Mouse (Mus musculus) hindbrain, postnatal 0 days (tissue): ENCODE data around the gene Nek10. TPM values are rescaled to one million over a fixed set of nuclear protein-coding genes. Genes with fewer than 3 reads are reported as not detected.

ENCODE experiments used
- ATAC-seq: fragments of 200-750 bp; cut with Nextera tagmentation; 2 replicates; pipeline ENCODE4 v1.8.0; 2017; ENCODE audit warnings: mild to moderate bottlenecking, moderate TSS enrichment, moderate library complexity
- DNase-seq: peaks from one replicate; pipeline ENCODE4 v3.0.0-alpha.2; 2015; ENCODE audit warnings: low spot score
- H3K27ac ChIP-seq: fragments of 300-500 bp; sonication (generic); 2 replicates; pipeline ENCODE4 v1.5.1; 2014; ENCODE audit warnings: mild to moderate bottlenecking
- H3K27me3 ChIP-seq: fragments of 300-500 bp; sonication (generic); 2 replicates; pipeline ENCODE4 v1.6.1; 2014; ENCODE audit warnings: low read length, mixed read lengths; ENCODE audit not compliant: insufficient read depth
- H3K36me3 ChIP-seq: fragments of 300-500 bp; sonication (generic); 2 replicates; pipeline ENCODE4 v1.6.1; 2014; ENCODE audit warnings: low read length, mixed read lengths; ENCODE audit not compliant: insufficient read depth
- H3K4me1 ChIP-seq: fragments of 300-500 bp; sonication (generic); 2 replicates; pipeline ENCODE4 v1.6.1; 2014; ENCODE audit warnings: antibody characterized with exemption, low read length, mixed read lengths; ENCODE audit not compliant: insufficient read depth
- H3K4me2 ChIP-seq: fragments of 300-500 bp; sonication (generic); 2 replicates; pipeline ENCODE4 v1.6.1; 2014; ENCODE audit warnings: low read depth, mild to moderate bottlenecking, low read length, moderate library complexity, mixed read lengths
- H3K4me3 ChIP-seq: fragments of 300-500 bp; sonication (generic); 2 replicates; pipeline ENCODE4 v1.5.1; 2014; ENCODE audit warnings: low read length
- H3K9ac ChIP-seq: fragments of 300-500 bp; sonication (generic); replicated peaks from 2 replicates; pipeline ENCODE4 v1.6.1; 2014; ENCODE audit warnings: mild to moderate bottlenecking, low read length, moderate library complexity, mixed read lengths
- H3K9me3 ChIP-seq: fragments of 300-500 bp; sonication (generic); 2 replicates; pipeline ENCODE4 v1.6.1; 2016; ENCODE audit warnings: low read length, mixed read lengths
- CTCF ChIP-seq: IDR thresholded peaks from 2 replicates; pipeline ENCODE4 v1.5.1; 2016; ENCODE audit warnings: antibody characterized with exemption, control low read depth, low read depth
- WGBS: fragments of 180-500 bp; shearing (Covaris S2); extraction: QIAGEN DNeasy Blood & Tissue Kit; methylation state at CpG from one replicate; pipeline ENCODE4 v1.1.7; 2014; 5-methylcytosine and 5-hydroxymethylcytosine counted together
- polyA plus RNA-seq: library from polyadenylated mRNA; unstranded; fragments of >200 nt; fragmentation: Nextera tagmentation; extraction: Ambion mirVana; gene quantifications from 2 replicates; pipeline ENCODE4 v1.2.1, GENCODE M21; 2015
- total RNA-seq: library from RNA; depleted of rRNA; stranded (reverse); fragments of >200 nt; gene quantifications from 2 replicates; pipeline ENCODE4 v1.2.3, GENCODE M21; 2014

Gene Nek10
- total and polyA plus RNA-seq, 2 experiments from 2014 or later, result 0.13 to 0.68 TPM

GRCm38 (mm10) chr14:14800810-14801209 lies 2.4 kb upstream of the Nek10 start:
- H3K9me3 ChIP-seq, result no peaks in the 10 kb centered on the region
- 92% methylated on average over 3 of the region's 3 CpGs for WGBS
- ATAC-seq (no peak), DNase-seq (no peak)
- no peak for TF ChIP-seq CTCF
- no peak overlapping the region for H3K4me3 ChIP-seq
- H3K27ac ChIP-seq, result no peak overlapping the region
- no peak overlapping the region for H3K9ac ChIP-seq
- no peak overlapping the region for H3K4me2 ChIP-seq
- peaks cover 5% of the 10 kb centered on the region; the same call in 1 of the 2 replicates for H3K36me3 ChIP-seq
- H3K27me3 ChIP-seq, result no peaks in the 10 kb centered on the region
- H3K4me1 ChIP-seq, result no peaks in the 10 kb centered on the region

GRCm38 (mm10) chr14:14803921-14804517 lies 804 bp downstream of the Nek10 start:
- Histone ChIP-seq H3K27me3 (no peaks in the 10 kb centered on the region), H3K9me3 (no peaks in the 10 kb centered on the region), H3K4me2 (peak overlapping the region; percentile 38), H3K36me3 (peaks cover 5% of the 10 kb centered on the region; the same call in 1 of the 2 replicates), H3K4me1 (no peaks in the 10 kb centered on the region), H3K4me3 (peak overlapping the region; percentile 7; the same call in 1 of the 2 replicates), H3K9ac (no peak overlapping the region), H3K27ac (no peak overlapping the region)
- no peak for TF ChIP-seq CTCF
- WGBS, result 12% methylated on average over 10 of the region's 10 CpGs
- ATAC-seq, result peak; percentile 95
- peak; percentile 69 for DNase-seq

GRCm38 (mm10) chr14:14804518-14805212 lies 1.4 kb downstream of the Nek10 start:
- no peak overlapping the region for H3K9ac ChIP-seq
- no peaks in the 10 kb centered on the region for H3K4me1 ChIP-seq
- no peak for DNase-seq
- 71% methylated on average over 5 of the region's 5 CpGs for WGBS
- H3K9me3 ChIP-seq, result no peaks in the 10 kb centered on the region
- ATAC-seq, result peak; percentile 27; the same call in 1 of the 2 replicates
- H3K27me3 ChIP-seq, result no peaks in the 10 kb centered on the region
- H3K4me3 ChIP-seq, result no peak overlapping the region
- TF ChIP-seq CTCF, result no peak
- no peak overlapping the region for H3K27ac ChIP-seq
- H3K36me3 ChIP-seq, result peaks cover 5% of the 10 kb centered on the region; the same call in 1 of the 2 replicates
- H3K4me2 ChIP-seq, result peak overlapping the region; percentile 38

- Histone ChIP-seq H3K4me2 (no peak overlapping the region), H3K36me3 (no peaks in the 10 kb centered on the region), H3K4me1 (no peaks in the 10 kb centered on the region), H3K9me3 (no peaks in the 10 kb centered on the region), H3K27ac (no peak overlapping the region), H3K9ac (no peak overlapping the region), H3K27me3 (no peaks in the 10 kb centered on the region), H3K4me3 (no peak overlapping the region)
- peak; percentile 55 for DNase-seq
- ATAC-seq, result peak; percentile 81
- no peak for TF ChIP-seq CTCF
- WGBS, result 48% methylated on average over 12 of the region's 12 CpGs
Measured at GRCm38 (mm10) chr14:14832520-14833240, 29.5 kb downstream of the Nek10 start.

GRCm38 (mm10) chr14:14833498-14833897 lies 30.3 kb downstream of the Nek10 start:
- H3K4me3 ChIP-seq, result no peak overlapping the region
- H3K9me3 ChIP-seq, result no peaks in the 10 kb centered on the region
- DNase-seq (no peak), ATAC-seq (no peak)
- no peak overlapping the region for H3K27ac ChIP-seq
- H3K9ac ChIP-seq, result no peak overlapping the region
- H3K36me3 ChIP-seq, result no peaks in the 10 kb centered on the region
- 86% methylated on average over 1 of the region's 1 CpGs for WGBS
- H3K4me1 ChIP-seq, result no peaks in the 10 kb centered on the region
- H3K4me2 ChIP-seq, result no peak overlapping the region
- TF ChIP-seq CTCF, result no peak
- no peaks in the 10 kb centered on the region for H3K27me3 ChIP-seq

GRCm38 (mm10) chr14:14834266-14834665 lies 31.1 kb downstream of the Nek10 start:
- H3K4me3 ChIP-seq, result no peak overlapping the region
- 56% methylated on average over 2 of the region's 2 CpGs for WGBS
- no peak overlapping the region for H3K9ac ChIP-seq
- H3K4me2 ChIP-seq, result no peak overlapping the region
- no peak for TF ChIP-seq CTCF
- H3K27ac ChIP-seq, result no peak overlapping the region
- H3K36me3 ChIP-seq, result no peaks in the 10 kb centered on the region
- no peaks in the 10 kb centered on the region for H3K9me3 ChIP-seq
- H3K27me3 ChIP-seq, result no peaks in the 10 kb centered on the region
- DNase-seq (no peak), ATAC-seq (no peak)
- no peaks in the 10 kb centered on the region for H3K4me1 ChIP-seq
